Mouse (Mus musculus) liver, postnatal 0 days (tissue): ENCODE data around the gene Thtpa. TPM values are rescaled to one million over a fixed set of nuclear protein-coding genes. Genes with fewer than 3 reads are reported as not detected.
A peak's percentile ranks its signal among the peaks of the same experiment; 100 is the strongest.

Experiments
- ATAC-seq: fragments of 200-750 bp; cut with Nextera tagmentation; 2 replicates; pipeline ENCODE4 v1.8.0; 2017; ENCODE audit warnings: mild to moderate bottlenecking, moderate library complexity
- DNase-seq: peaks from one replicate; pipeline ENCODE4 v3.0.0-alpha.2; 2016
- H3K27ac ChIP-seq: fragments of 300-500 bp; sonication (generic); 2 replicates; pipeline ENCODE4 v1.5.1; 2014; ENCODE audit warnings: antibody characterized with exemption, moderate library complexity, mild to moderate bottlenecking, low read depth
- H3K27me3 ChIP-seq: fragments of 300-500 bp; sonication (generic); 2 replicates; pipeline ENCODE4 v1.6.1; 2014; ENCODE audit warnings: low read length, control low read depth, mixed read lengths; ENCODE audit not compliant: insufficient read depth
- H3K36me3 ChIP-seq: fragments of 300-500 bp; sonication (generic); replicated peaks from 2 replicates; pipeline ENCODE4 v1.6.1; 2014; ENCODE audit warnings: mild to moderate bottlenecking, control low read depth, low read length, moderate library complexity, mixed read lengths; ENCODE audit not compliant: insufficient read depth
- H3K4me1 ChIP-seq: fragments of 300-500 bp; sonication (generic); 2 replicates; pipeline ENCODE4 v1.6.1; 2014; ENCODE audit warnings: antibody characterized with exemption, mild to moderate bottlenecking, control low read depth; ENCODE audit not compliant: insufficient read depth
- H3K4me2 ChIP-seq: fragments of 300-500 bp; sonication (generic); 2 replicates; pipeline ENCODE4 v1.6.1; 2014; ENCODE audit warnings: low read depth, mild to moderate bottlenecking, low read length, moderate library complexity, mixed read lengths
- H3K4me3 ChIP-seq: fragments of 300-500 bp; sonication (generic); 2 replicates; pipeline ENCODE4 v1.5.1; 2014; ENCODE audit warnings: low read depth, low read length
- H3K9ac ChIP-seq: fragments of 300-500 bp; sonication (generic); replicated peaks from 2 replicates; pipeline ENCODE4 v1.6.1; 2014; ENCODE audit warnings: mild to moderate bottlenecking, moderate library complexity
- H3K9me3 ChIP-seq: fragments of 300-500 bp; sonication (generic); 2 replicates; pipeline ENCODE4 v1.6.1; 2016; ENCODE audit warnings: mild to moderate bottlenecking, control low read depth, low read length, mixed read lengths
- CTCF ChIP-seq: sonication (generic); IDR thresholded peaks from 2 replicates; pipeline ENCODE4 v1.5.1; 2016; ENCODE audit warnings: antibody characterized with exemption, low read depth
- EP300 ChIP-seq: IDR thresholded peaks from 2 replicates; pipeline ENCODE4 v1.6.1; 2016; ENCODE audit warnings: antibody characterized with exemption, low read depth, mild to moderate bottlenecking
- WGBS: fragments of 180-500 bp; shearing (Covaris S2); extraction: QIAGEN DNeasy Blood & Tissue Kit; methylation state at CpG from one replicate; pipeline ENCODE4 v1.1.7; 2014; ENCODE audit not compliant: insufficient replicate concordance; 5-methylcytosine and 5-hydroxymethylcytosine counted together
- polyA plus RNA-seq: library from polyadenylated mRNA; unstranded; fragments of >200 nt; fragmentation: Nextera tagmentation; extraction: Ambion mirVana; gene quantifications from 2 replicates; pipeline ENCODE4 v1.2.1, GENCODE M21; 2015

Gene Thtpa
- polyA plus RNA-seq, 1 experiment from 2014 or later = 7.0 TPM

DNA sequence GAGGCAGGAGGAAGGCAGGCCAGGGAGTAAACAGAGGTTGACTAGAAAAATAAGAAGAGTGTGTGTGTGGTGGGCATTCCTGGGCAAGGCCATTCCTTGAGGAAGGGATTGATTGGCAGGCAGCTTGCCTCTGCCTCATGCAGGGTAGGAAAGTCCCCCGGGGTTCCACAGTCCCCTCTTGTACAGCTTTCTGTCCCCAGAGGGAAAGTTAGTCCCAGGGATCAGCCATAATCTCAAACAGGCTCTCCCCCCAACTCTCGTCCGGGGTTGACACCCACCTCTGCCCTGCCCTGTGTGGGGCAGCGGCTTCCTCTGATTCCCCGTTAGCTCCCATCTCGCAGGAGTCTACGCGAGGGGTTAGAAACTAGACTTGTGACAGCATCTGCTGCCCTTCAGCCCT is 12.4 kb downstream of the Thtpa start:
- Histone ChIP-seq H3K9me3 (no peaks in the 10 kb centered on the region), H3K36me3 (peaks cover 5% of the 10 kb centered on the region; the same call in 1 of the 2 replicates), H3K4me2 (no peak overlapping the region), H3K9ac (no peak overlapping the region), H3K4me3 (no peak overlapping the region), H3K27ac (no peak overlapping the region), H3K4me1 (peaks cover 12% of the 10 kb centered on the region), H3K27me3 (peaks cover 27% of the 10 kb centered on the region)
- WGBS = 86% methylated on average over 8 of the region's 8 CpGs
- no peak for ATAC-seq
- TF ChIP-seq EP300 = no peak
- no peak for TF ChIP-seq CTCF
- no peak for DNase-seq

GRCm38 (mm10) chr14:55108202-55108870 is 13.8 kb downstream of the Thtpa start:
- peaks cover 12% of the 10 kb centered on the region for H3K4me1 ChIP-seq
- H3K4me3 ChIP-seq = no peak overlapping the region
- no peak overlapping the region for H3K27ac ChIP-seq
- 41% methylated on average over 9 of the region's 9 CpGs for WGBS
- no peak for ATAC-seq
- peaks cover 35% of the 10 kb centered on the region for H3K27me3 ChIP-seq
- H3K9ac ChIP-seq = no peak overlapping the region
- H3K36me3 ChIP-seq = peaks cover 2% of the 10 kb centered on the region; the same call in 1 of the 2 replicates
- peak; percentile 14 for DNase-seq
- H3K9me3 ChIP-seq = no peaks in the 10 kb centered on the region
- no peak overlapping the region for H3K4me2 ChIP-seq
- TF ChIP-seq CTCF (no peak), EP300 (no peak)

DNA sequence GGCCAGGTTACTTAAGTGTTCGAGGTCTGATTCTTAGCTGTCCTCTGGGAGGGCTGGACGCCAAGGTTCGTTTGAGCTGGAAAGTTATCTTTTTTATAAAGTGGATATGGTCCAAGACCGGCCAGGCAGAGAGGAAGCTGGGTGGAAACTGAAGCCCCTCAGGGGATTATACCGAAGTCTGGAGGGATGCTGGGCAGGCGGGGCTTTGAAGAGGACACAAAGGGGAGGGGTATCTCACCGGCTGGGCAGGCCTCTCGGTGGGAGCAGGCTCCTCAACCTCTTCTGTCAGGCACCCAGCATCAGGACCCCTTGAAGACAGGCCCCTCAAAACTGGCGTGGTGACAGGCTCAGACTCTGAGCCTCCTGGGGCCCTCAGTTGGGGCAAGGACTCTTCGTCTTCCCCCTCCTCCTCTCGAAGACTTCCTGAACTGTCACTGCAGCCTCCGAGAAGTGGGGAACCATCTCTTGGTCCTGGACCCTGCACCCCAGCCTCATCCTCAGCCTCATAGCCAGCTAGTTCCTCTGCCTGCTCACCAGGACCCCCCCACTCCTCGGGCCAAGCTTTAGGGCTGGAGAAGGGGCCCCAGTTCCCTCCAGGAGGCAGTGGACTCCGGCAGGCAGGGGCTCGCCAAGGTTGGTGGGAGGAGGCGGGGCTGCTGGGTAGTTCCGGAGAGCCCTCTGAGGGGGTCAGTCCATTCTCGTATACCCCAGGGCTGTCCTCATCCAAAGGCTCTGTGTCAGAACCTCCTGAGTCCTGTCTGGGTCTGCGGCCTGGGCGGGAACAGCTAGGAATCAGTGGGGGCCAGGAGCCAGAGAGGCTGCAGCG is 14.7 kb downstream of the Thtpa start:
- Histone ChIP-seq H3K9me3 (no peaks in the 10 kb centered on the region), H3K27ac (no peak overlapping the region), H3K9ac (no peak overlapping the region), H3K4me3 (no peak overlapping the region), H3K27me3 (peaks cover 44% of the 10 kb centered on the region), H3K4me1 (peaks cover 12% of the 10 kb centered on the region), H3K36me3 (no peaks in the 10 kb centered on the region), H3K4me2 (no peak overlapping the region)
- WGBS = 18% methylated on average over 21 of the region's 21 CpGs
- DNase-seq (no peak), ATAC-seq (no peak)
- TF ChIP-seq EP300 (no peak), CTCF (no peak)

GRCm38 (mm10) chr14:55110076-55110475 is 15.5 kb downstream of the Thtpa start:
- H3K27ac ChIP-seq = no peak overlapping the region
- 22% methylated on average over 9 of the region's 9 CpGs for WGBS
- no peaks in the 10 kb centered on the region for H3K9me3 ChIP-seq
- peaks cover 53% of the 10 kb centered on the region for H3K27me3 ChIP-seq
- no peak for DNase-seq
- H3K4me3 ChIP-seq = no peak overlapping the region
- no peak for TF ChIP-seq CTCF
- no peak for TF ChIP-seq EP300
- no peak overlapping the region for H3K4me2 ChIP-seq
- ATAC-seq = no peak
- no peaks in the 10 kb centered on the region for H3K36me3 ChIP-seq
- H3K4me1 ChIP-seq = peaks cover 14% of the 10 kb centered on the region
- no peak overlapping the region for H3K9ac ChIP-seq

- ATAC-seq = no peak
- H3K4me3 ChIP-seq = no peak overlapping the region
- peaks cover 69% of the 10 kb centered on the region for H3K27me3 ChIP-seq
Measured at GRCm38 (mm10) chr14:55111720-55112119, 17.1 kb downstream of the Thtpa start.

DNA sequence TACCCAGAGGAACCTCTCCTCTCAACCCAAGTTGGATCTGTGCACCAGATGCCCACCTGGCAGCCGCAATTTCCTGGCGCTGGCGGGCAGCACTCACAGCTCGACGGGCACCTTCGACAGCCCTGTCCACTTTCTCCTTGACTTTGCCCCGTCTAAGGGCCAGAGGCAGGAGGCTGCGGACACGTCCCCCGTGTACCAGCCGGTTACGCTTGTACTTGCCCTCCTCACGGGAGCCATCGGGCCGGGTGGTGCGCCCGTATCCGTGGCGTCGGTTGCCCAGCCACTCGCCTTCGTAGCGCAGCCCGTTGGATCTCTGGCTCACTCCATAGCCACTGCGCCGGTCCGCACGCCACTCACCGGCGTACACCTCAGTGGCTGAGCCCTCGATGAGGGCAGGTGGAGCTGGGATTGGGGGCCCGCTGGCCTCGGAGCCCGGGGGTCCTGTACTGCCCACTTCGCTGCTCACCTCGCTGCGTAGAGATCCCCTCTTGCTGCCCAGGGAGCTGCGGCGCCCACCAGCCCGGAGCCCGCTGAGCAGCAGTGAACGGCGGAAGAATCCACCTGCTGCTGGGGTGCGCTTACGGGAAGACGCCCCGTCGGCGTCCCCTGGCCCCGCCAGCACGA is 18.9 kb downstream of the Thtpa start:
- peaks cover 79% of the 10 kb centered on the region for H3K27me3 ChIP-seq
- no peaks in the 10 kb centered on the region for H3K36me3 ChIP-seq
- H3K9me3 ChIP-seq = no peaks in the 10 kb centered on the region
- H3K4me1 ChIP-seq = peaks cover 4% of the 10 kb centered on the region
- no peak for TF ChIP-seq EP300
- H3K9ac ChIP-seq = no peak overlapping the region
- H3K4me2 ChIP-seq = no peak overlapping the region
- DNase-seq = no peak
- H3K27ac ChIP-seq = no peak overlapping the region
- ATAC-seq = no peak
- no peak overlapping the region for H3K4me3 ChIP-seq
- 64% methylated on average over 51 of the region's 51 CpGs for WGBS

More at GRCm38 (mm10) chr14:55111720-55112119, 17.1 kb downstream of the Thtpa start:
- no peaks in the 10 kb centered on the region for H3K36me3 ChIP-seq
- peaks cover 4% of the 10 kb centered on the region for H3K4me1 ChIP-seq
- H3K9me3 ChIP-seq = no peaks in the 10 kb centered on the region
- TF ChIP-seq EP300 = no peak
- no peak for TF ChIP-seq CTCF
- H3K27ac ChIP-seq = no peak overlapping the region
- no peak overlapping the region for H3K9ac ChIP-seq
- H3K4me2 ChIP-seq = no peak overlapping the region
- 75% methylated on average over 2 of the region's 2 CpGs for WGBS
- no peak for DNase-seq
